Mouse (Mus musculus) MEL (cell line): ENCODE data around the gene Tex2. TPM values are rescaled to one million over a fixed set of nuclear protein-coding genes. Genes with fewer than 3 reads are reported as not detected.

Source experiments
- DNase-seq: peaks from one replicate; pipeline ENCODE4 v3.0.0; 2011; ENCODE audit warnings: low read depth, low spot score
- H3K27ac ChIP-seq: 2 replicates; pipeline ENCODE4 v1.5.1; 2012; ENCODE audit warnings: low read depth, mild to moderate bottlenecking, control low read depth, low read length, moderate library complexity; ENCODE audit not compliant: control insufficient read depth
- H3K27me3 ChIP-seq, 2 experiments: fragments of 150-350 bp in 1 of 2; sonication (generic) in 1 of 2; 2 replicates each; pipeline ENCODE4 v1.6.1; 2012; ENCODE audit warnings: low read length in 2 of 2, mild to moderate bottlenecking in 2 of 2, improper control_type of control experiment in 1 of 2, moderate library complexity in 1 of 2; ENCODE audit not compliant: insufficient read depth in 2 of 2, control insufficient read depth in 1 of 2
- H3K36me3 ChIP-seq, 2 experiments: 2 replicates each; pipeline ENCODE4 v1.6.1; 2012 to 2014; ENCODE audit warnings: low read length in 2 of 2, improper control_type of control experiment in 1 of 2, inconsistent platforms in 1 of 2, mild to moderate bottlenecking in 1 of 2; ENCODE audit not compliant: insufficient read depth in 2 of 2, control insufficient read depth in 1 of 2
- H3K4me1 ChIP-seq, 2 experiments: fragments of 150-350 bp in 1 of 2; sonication (generic) in 1 of 2; 2 replicates each; pipeline ENCODE4 v1.6.1; 2012; ENCODE audit warnings: low read length in 2 of 2, improper control_type of control experiment in 1 of 2, mild to moderate bottlenecking in 1 of 2; ENCODE audit not compliant: insufficient read depth in 2 of 2, control insufficient read depth in 1 of 2
- H3K4me3 ChIP-seq, 2 experiments: fragments of 150-350 bp in 1 of 2; sonication (generic) in 1 of 2; 2 replicates each; pipeline ENCODE4 v1.5.1; 2012; ENCODE audit warnings: low read depth in 2 of 2, low read length in 2 of 2, mild to moderate bottlenecking in 2 of 2, moderate library complexity in 2 of 2, control low read depth in 1 of 2, improper control_type of control experiment in 1 of 2; ENCODE audit not compliant: control insufficient read depth in 1 of 2, insufficient read depth in 1 of 2
- H3K79me2 ChIP-seq: 2 replicates; pipeline ENCODE4 v1.6.1; 2012; ENCODE audit warnings: mild to moderate bottlenecking, low read length, moderate library complexity; ENCODE audit not compliant: control insufficient read depth, poor library complexity, insufficient read depth
- H3K9ac ChIP-seq: 2 replicates; pipeline ENCODE4 v1.6.1; 2012; ENCODE audit warnings: low read depth, mild to moderate bottlenecking, control low read depth, low read length, moderate library complexity; ENCODE audit not compliant: control insufficient read depth, poor library complexity, severe bottlenecking
- H3K9me3 ChIP-seq: fragments of 150-350 bp; sonication (generic); replicated peaks from 2 replicates; pipeline ENCODE4 v1.6.1; 2012; ENCODE audit warnings: mild to moderate bottlenecking, low read length, improper control_type of control experiment, moderate library complexity; ENCODE audit not compliant: insufficient read depth
- CHD1 ChIP-seq: IDR thresholded peaks from 2 replicates; pipeline ENCODE4 v1.6.1; 2012; ENCODE audit warnings: low read depth, mild to moderate bottlenecking, inconsistent platforms, low read length, improper control_type of control experiment
- CHD2 ChIP-seq: IDR thresholded peaks from 2 replicates; pipeline ENCODE4 v1.6.1; 2011; ENCODE audit warnings: low read length, improper control_type of control experiment
- CTCF ChIP-seq, 3 experiments: IDR thresholded peaks in 2 of 3; conservative IDR thresholded peaks in 1 of 3; 2 replicates each; pipeline ENCODE4 v1.5.1; 2011 to 2012; ENCODE audit warnings: low read length in 3 of 3, low read depth in 2 of 3, mild to moderate bottlenecking in 2 of 3, improper control_type of control experiment in 1 of 3, inconsistent platforms in 1 of 3, mixed read lengths in 1 of 3, moderate library complexity in 1 of 3; ENCODE audit not compliant: control insufficient read depth in 1 of 3, insufficient read depth in 1 of 3, poor library complexity in 1 of 3, severe bottlenecking in 1 of 3
- E2F4 ChIP-seq: IDR thresholded peaks from 2 replicates; pipeline ENCODE4 v1.6.1; 2011; ENCODE audit warnings: low read depth, low read length, improper control_type of control experiment, borderline replicate concordance
- ELF1 ChIP-seq: IDR thresholded peaks from 2 replicates; pipeline ENCODE4 v1.6.1; 2014; ENCODE audit warnings: low read depth, mild to moderate bottlenecking, inconsistent platforms, low read length, improper control_type of control experiment, moderate library complexity
- EP300 ChIP-seq, 2 experiments: IDR thresholded peaks; 2 replicates each; pipeline ENCODE4 v1.6.1; 2011; ENCODE audit warnings: improper control_type of control experiment in 2 of 2, low read length in 2 of 2, low read depth in 1 of 2, mild to moderate bottlenecking in 1 of 2
- ETS1 ChIP-seq: IDR thresholded peaks from 2 replicates; pipeline ENCODE4 v1.6.1; 2012; ENCODE audit warnings: low read depth, mild to moderate bottlenecking, inconsistent platforms, low read length, improper control_type of control experiment, moderate library complexity
- GABPA ChIP-seq: IDR thresholded peaks from 2 replicates; pipeline ENCODE4 v1.6.1; 2012; ENCODE audit warnings: low read depth, mild to moderate bottlenecking, inconsistent platforms, low read length, improper control_type of control experiment, moderate library complexity
- HCFC1 ChIP-seq: IDR thresholded peaks from 2 replicates; pipeline ENCODE4 v1.6.1; 2012; ENCODE audit warnings: low read depth, mild to moderate bottlenecking, inconsistent platforms, low read length, improper control_type of control experiment, moderate library complexity
- JUND ChIP-seq: IDR thresholded peaks from 2 replicates; pipeline ENCODE4 v1.6.1; 2011; ENCODE audit warnings: low read depth, mild to moderate bottlenecking, improper control_type of control experiment, low read length
- MAFK ChIP-seq: IDR thresholded peaks from 2 replicates; pipeline ENCODE4 v1.6.1; 2011; ENCODE audit warnings: low read depth, mild to moderate bottlenecking, low read length, improper control_type of control experiment, borderline replicate concordance
- MAX ChIP-seq: IDR thresholded peaks from 2 replicates; pipeline ENCODE4 v1.6.1; 2011; ENCODE audit warnings: low read length, improper control_type of control experiment
- MAZ ChIP-seq: IDR thresholded peaks from 2 replicates; pipeline ENCODE4 v1.6.1; 2012; ENCODE audit warnings: low read depth, mild to moderate bottlenecking, inconsistent platforms, low read length, improper control_type of control experiment
- MYB ChIP-seq: IDR thresholded peaks from 2 replicates; pipeline ENCODE4 v1.6.1; 2011; ENCODE audit warnings: mild to moderate bottlenecking, low read depth, low read length, improper control_type of control experiment
- MYC ChIP-seq: IDR thresholded peaks from 2 replicates; pipeline ENCODE4 v1.6.1; 2011; ENCODE audit warnings: low read depth, mild to moderate bottlenecking, low read length, improper control_type of control experiment, moderate library complexity
- NELFE ChIP-seq: IDR thresholded peaks from 2 replicates; pipeline ENCODE4 v1.6.1; 2011; ENCODE audit warnings: low read depth, low read length, improper control_type of control experiment
- NRF1 ChIP-seq: IDR thresholded peaks from 2 replicates; pipeline ENCODE4 v1.6.1; 2014; ENCODE audit warnings: low read depth, mild to moderate bottlenecking, inconsistent platforms, low read length, improper control_type of control experiment, moderate library complexity; ENCODE audit not compliant: poor library complexity, insufficient read depth, severe bottlenecking
- POLR2A ChIP-seq, 2 experiments: IDR thresholded peaks; 2 replicates each; pipeline ENCODE4 v1.6.1; 2011 to 2012; ENCODE audit warnings: low read length in 2 of 2, mild to moderate bottlenecking in 2 of 2, control low read depth in 1 of 2, improper control_type of control experiment in 1 of 2, low read depth in 1 of 2, moderate library complexity in 1 of 2; ENCODE audit not compliant: control insufficient read depth in 1 of 2, insufficient read depth in 1 of 2, poor library complexity in 1 of 2
- POLR2AphosphoS2 ChIP-seq: IDR thresholded peaks from 2 replicates; pipeline ENCODE4 v1.6.1; 2011; ENCODE audit warnings: low read length, improper control_type of control experiment
- POLR2AphosphoS5 ChIP-seq: IDR thresholded peaks from 2 replicates; pipeline ENCODE4 v1.6.1; 2012; ENCODE audit warnings: low read depth, borderline replicate concordance, mild to moderate bottlenecking, inconsistent platforms, low read length, moderate library complexity, mixed read lengths
- RCOR1 ChIP-seq: IDR thresholded peaks from 2 replicates; pipeline ENCODE4 v1.6.1; 2012; ENCODE audit warnings: low read depth, mild to moderate bottlenecking, inconsistent platforms, low read length, improper control_type of control experiment
- SIN3A ChIP-seq: IDR thresholded peaks from 2 replicates; pipeline ENCODE4 v1.6.1; 2012; ENCODE audit warnings: low read length, improper control_type of control experiment, inconsistent platforms
- SMC3 ChIP-seq: IDR thresholded peaks from 2 replicates; pipeline ENCODE4 v1.6.1; 2011; ENCODE audit warnings: low read depth, low read length, improper control_type of control experiment
- TAL1 ChIP-seq: IDR thresholded peaks from 2 replicates; pipeline ENCODE4 v1.6.1; 2012; ENCODE audit warnings: mild to moderate bottlenecking, inconsistent platforms, low read length, moderate library complexity, mixed read lengths
- UBTF ChIP-seq: IDR thresholded peaks from 2 replicates; pipeline ENCODE4 v1.6.1; 2012; ENCODE audit warnings: low read depth, mild to moderate bottlenecking, inconsistent platforms, low read length, improper control_type of control experiment, moderate library complexity, borderline replicate concordance; ENCODE audit not compliant: insufficient read depth
- USF1 ChIP-seq: IDR thresholded peaks from 2 replicates; pipeline ENCODE4 v1.6.1; 2014; ENCODE audit warnings: low read depth, mild to moderate bottlenecking, inconsistent platforms, low read length, improper control_type of control experiment, moderate library complexity
- USF2 ChIP-seq, 2 experiments: IDR thresholded peaks; 2 replicates each; pipeline ENCODE4 v1.6.1; 2011 to 2012; ENCODE audit warnings: improper control_type of control experiment in 2 of 2, low read length in 2 of 2, borderline replicate concordance in 1 of 2, inconsistent platforms in 1 of 2, low read depth in 1 of 2, mild to moderate bottlenecking in 1 of 2; ENCODE audit not compliant: insufficient read depth in 1 of 2
- ZKSCAN1 ChIP-seq: IDR thresholded peaks from 2 replicates; pipeline ENCODE4 v1.6.1; 2012; ENCODE audit warnings: low read depth, mild to moderate bottlenecking, inconsistent platforms, low read length, improper control_type of control experiment, moderate library complexity
- ZMIZ1 ChIP-seq: IDR thresholded peaks from 2 replicates; pipeline ENCODE4 v1.6.1; 2012; ENCODE audit warnings: low read depth, mild to moderate bottlenecking, inconsistent platforms, low read length, improper control_type of control experiment, moderate library complexity
- ZNF384 ChIP-seq: IDR thresholded peaks from 2 replicates; pipeline ENCODE4 v1.6.1; 2012; ENCODE audit warnings: low read depth, mild to moderate bottlenecking, inconsistent platforms, low read length, improper control_type of control experiment
- polyA plus RNA-seq, 2 experiments: library from polyadenylated mRNA; stranded (reverse) in 1 of 2; unstranded in 1 of 2; fragments of >175 nt in 1 of 2; fragments of >200 nt in 1 of 2; gene quantifications; 2 replicates each; pipeline versions ENCODE4 v1.2.1 to v1.2.4; 2012; ENCODE audit warnings: low replicate concordance in 2 of 2, low read depth in 1 of 2; ENCODE audit not compliant: insufficient read length in 2 of 2, insufficient read depth in 1 of 2, missing spikeins in 1 of 2
- total RNA-seq: library from RNA; depleted of rRNA; stranded (reverse); fragments of 300-350 nt; gene quantifications from 2 replicates; pipeline ENCODE4 v1.2.3, GENCODE M21; 2012

The Tex2 gene
- total and polyA plus RNA-seq, 3 experiments: 13.7 to 24.8 TPM; not detected in 1

- H3K36me3 ChIP-seq: peaks cover 0 to 19% of the 10 kb centered on the region in 2 experiments; a peak in 2 of 4 replicates
- peak overlapping the region; percentile 68 for H3K9ac ChIP-seq
- peak overlapping the region; percentile 57 to 71 for H3K4me3 ChIP-seq
- H3K9me3 ChIP-seq: no peaks in the 10 kb centered on the region
- no peak for DNase-seq
- H3K4me1 ChIP-seq: peaks cover 6 to 11% of the 10 kb centered on the region in 2 experiments; a peak in 3 of 4 replicates
- no peak; the same call in 1 of the 2 replicates for TF ChIP-seq SIN3A
- TF ChIP-seq SMC3: peak; percentile 41
- TF ChIP-seq CTCF (IDR thresholded peaks at IDR 0.05 in 2 of 3, conservative IDR thresholded peaks at IDR 0.05 in 1 of 3; ENCODE audit: control insufficient read depth in 1 of 3, insufficient read depth in 1 of 3, low read depth in 2 of 3, low read length in 3 of 3, poor library complexity in 1 of 3, severe bottlenecking in 1 of 3): peak in 2 of 3 experiments; percentile 30 to 36; a peak in 2 of 6 replicates
- no peaks in the 10 kb centered on the region for H3K27me3 ChIP-seq
- peaks cover 16% of the 10 kb centered on the region for H3K79me2 ChIP-seq
- H3K27ac ChIP-seq: peak overlapping the region; percentile 12
Measured at GRCm38 (mm10) chr11:106488126-106488561, 125.1 kb downstream of the Tex2 start.

GRCm38 (mm10) chr11:106487733-106488115 is 125.5 kb downstream of the Tex2 start, which contains the start of gene Ern1:
Gene Ern1, minus strand, starts transcription at chr11:106487852.
- Histone ChIP-seq H3K27ac (peak within 1 kb of the TSS; percentile 59), H3K9me3 (no peaks in the 10 kb centered on the region), H3K9ac (peak within 1 kb of the TSS; percentile 89), H3K4me3 (peak within 1 kb of the TSS; percentile 82 to 97), H3K4me1 (peaks cover 6 to 14% of the 10 kb centered on the region in 2 experiments; a peak in 3 of 4 replicates), H3K27me3 (no peaks in the 10 kb centered on the region), H3K36me3 (peaks cover 0 to 19% of the 10 kb centered on the region in 2 experiments; a peak in 2 of 4 replicates), H3K79me2 (peaks cover 16% of the 10 kb centered on the region)
- peak; percentile 96 for DNase-seq
- TF ChIP-seq UBTF: no peak; the same call in 1 of the 2 replicates
- peak; percentile 87 for TF ChIP-seq MAZ
- no peak for TF ChIP-seq MAFK
- TF ChIP-seq POLR2AphosphoS2: peak; percentile 93
- TF ChIP-seq MYC: no peak
- TF ChIP-seq ELF1: peak; percentile 94
- TF ChIP-seq CTCF (IDR thresholded peaks at IDR 0.05 in 2 of 3, conservative IDR thresholded peaks at IDR 0.05 in 1 of 3; ENCODE audit: control insufficient read depth in 1 of 3, insufficient read depth in 1 of 3, low read depth in 2 of 3, low read length in 3 of 3, poor library complexity in 1 of 3, severe bottlenecking in 1 of 3): no peak
- no peak for TF ChIP-seq MYB
- no peak for TF ChIP-seq POLR2AphosphoS5
- no peak for TF ChIP-seq CHD2
- TF ChIP-seq ZNF384: 0 out of 2 replicates have a peak, but pooled peaks have one; percentile 36
- TF ChIP-seq CHD1: no peak
- TF ChIP-seq USF1: 0 out of 2 replicates have a peak, but pooled peaks have one; percentile 31
- peak; percentile 46; the same call in 1 of the 2 replicates for TF ChIP-seq MAX
- no peak for TF ChIP-seq TAL1
- no peak for TF ChIP-seq GABPA
- TF ChIP-seq NELFE: peak; percentile 94
- peak; percentile 52 for TF ChIP-seq ETS1
- TF ChIP-seq POLR2A (IDR thresholded peaks at IDR 0.05; ENCODE audit: control insufficient read depth in 1 of 2, insufficient read depth in 1 of 2, low read depth in 1 of 2, low read length in 2 of 2, poor library complexity in 1 of 2): peak; percentile 91 to 94
- TF ChIP-seq E2F4: no peak
- TF ChIP-seq HCFC1: peak; percentile 75
- no peak for TF ChIP-seq SMC3
- TF ChIP-seq ZKSCAN1: no peak
- TF ChIP-seq JUND: no peak
- no peak for TF ChIP-seq NRF1
- TF ChIP-seq EP300 (IDR thresholded peaks at IDR 0.05; ENCODE audit: low read depth in 1 of 2, low read length in 2 of 2): no peak
- no peak for TF ChIP-seq RCOR1
- TF ChIP-seq ZMIZ1: peak; percentile 96
- peak; percentile 78; the same call in 1 of the 2 replicates for TF ChIP-seq SIN3A
- TF ChIP-seq USF2 (IDR thresholded peaks at IDR 0.05; ENCODE audit: borderline replicate concordance in 1 of 2, insufficient read depth in 1 of 2, low read depth in 1 of 2, low read length in 2 of 2): no peak
